Mouse (Mus musculus) adrenal gland, postnatal 25 days (tissue): ENCODE measurements around the gene Tex13c3. TPM values are rescaled to one million over a fixed set of nuclear protein-coding genes. Genes with fewer than 3 reads are reported as not detected.
"Not testable (repeated sequence)": the region's sequence is repeated elsewhere in the genome, so short reads cannot be mapped to it uniquely, and the experiment has no call there.

Source experiments
- DNase-seq: peaks from one replicate; pipeline ENCODE4 v3.0.0; 2021; ENCODE audit warnings: mixed read lengths
- long read RNA-seq: library from polyadenylated mRNA; stranded (forward); transcript quantifications from one replicate; pipeline ENCODE4 v2.0.0, GENCODE M21; 2021
- total RNA-seq: library from RNA; stranded (reverse); gene quantifications from 2 replicates; pipeline ENCODE4 v1.2.3, GENCODE M21; 2021

The Tex13c3 gene
- not detected in 2 replicates for total RNA-seq
- long read RNA-seq: 0 reads

DNA sequence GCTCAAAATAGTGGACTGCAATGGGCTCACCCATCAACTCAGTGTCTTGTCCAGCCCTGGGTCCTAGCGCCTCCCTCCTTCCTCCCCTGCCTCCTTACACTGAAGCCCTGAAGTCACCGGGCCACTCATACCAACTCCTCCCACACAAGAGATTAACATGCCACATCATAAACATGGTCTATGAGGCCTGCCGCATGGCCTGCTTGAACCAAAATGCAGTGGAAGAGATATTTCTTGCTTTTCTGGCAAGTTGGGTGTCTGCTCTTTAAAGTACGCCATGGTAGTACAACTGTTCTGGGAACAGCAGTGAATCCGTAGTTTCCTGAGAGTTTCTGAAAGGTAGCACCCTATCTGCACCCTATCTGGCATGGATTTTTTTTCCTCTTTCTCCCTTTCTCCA, at the start of gene Tex13c3:
TSS of gene Tex13c3 (minus strand) at position 101 of the 400 bp plus-strand sequence.
- not testable (repeated sequence) for DNase-seq

DNA sequence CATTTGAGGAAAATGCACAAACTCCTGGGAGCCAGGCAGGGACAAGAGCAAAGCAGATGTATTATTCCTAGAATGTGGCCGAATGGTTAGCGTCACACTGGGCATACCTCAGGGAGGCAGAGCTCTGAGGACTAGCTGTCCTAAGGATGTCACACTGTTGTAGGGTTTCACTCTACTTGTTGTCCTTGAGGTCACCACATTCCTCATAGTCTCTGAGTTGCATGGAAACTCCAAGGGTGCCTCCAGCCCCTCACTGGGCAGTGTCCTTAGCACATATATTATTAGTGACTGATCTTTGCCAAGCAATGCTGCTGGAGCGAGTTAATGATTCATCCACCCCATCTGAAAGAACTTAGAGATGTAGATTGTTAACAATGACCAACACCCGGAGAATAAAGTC, 8.6 kb upstream of the Tex13c3 start:
- no peak for DNase-seq
